Mouse (Mus musculus): ENCODE measurements at regions not wholly inside any gene's neighbourhood (a gene's known extent, or its start where the extent isn't known, plus 50 kb on each side); places are given as distances from the start of the nearest gene placed in this dataset.

- WGBS, result 71% methylated on average over 7 of the region's 7 CpGs
- DNase-seq (ENCODE audit: low spot score) (no peak), ATAC-seq (replicated peaks; ENCODE audit: low FRiP score) (no peak)
- Histone ChIP-seq H3K9me3 (ENCODE audit: control insufficient read depth, low read length) (no peaks in the 10 kb centered on the region), H3K27me3 (replicated peaks; ENCODE audit: control insufficient read depth, insufficient read depth, low read length) (no peaks in the 10 kb centered on the region), H3K9ac (ENCODE audit: low read depth, low read length) (no peak overlapping the region), H3K4me3 (ENCODE audit: low read depth, low read length) (no peak overlapping the region), H3K27ac (ENCODE audit: low read depth, low read length) (no peak overlapping the region), H3K36me3 (ENCODE audit: control insufficient read depth, insufficient read depth, low read length) (no peaks in the 10 kb centered on the region), H3K4me2 (no peak overlapping the region), H3K4me1 (replicated peaks; ENCODE audit: control insufficient read depth, insufficient read depth, low read length) (no peaks in the 10 kb centered on the region)
These were observed 103.4 kb downstream of the Tmem170b start for GRCm38 (mm10) chr13:41709071-41709470.

- Histone ChIP-seq H3K4me1 (replicated peaks; ENCODE audit: control insufficient read depth, insufficient read depth, low read length) (no peaks in the 10 kb centered on the region), H3K9ac (ENCODE audit: low read depth, low read length) (no peak overlapping the region), H3K4me3 (ENCODE audit: low read depth, low read length) (no peak overlapping the region), H3K27me3 (replicated peaks; ENCODE audit: control insufficient read depth, insufficient read depth, low read length) (no peaks in the 10 kb centered on the region), H3K4me2 (no peak overlapping the region), H3K36me3 (ENCODE audit: control insufficient read depth, insufficient read depth, low read length) (no peaks in the 10 kb centered on the region), H3K9me3 (ENCODE audit: control insufficient read depth, low read length) (no peaks in the 10 kb centered on the region), H3K27ac (ENCODE audit: low read depth, low read length) (no peak overlapping the region)
- ATAC-seq (replicated peaks; ENCODE audit: low FRiP score) (no peak), DNase-seq (ENCODE audit: low spot score) (peak; percentile 60)
- WGBS, result 36% methylated on average over 24 of the region's 24 CpGs
These were observed 103.9 kb downstream of the Tmem170b start for GRCm38 (mm10) chr13:41709475-41710227.

DNA sequence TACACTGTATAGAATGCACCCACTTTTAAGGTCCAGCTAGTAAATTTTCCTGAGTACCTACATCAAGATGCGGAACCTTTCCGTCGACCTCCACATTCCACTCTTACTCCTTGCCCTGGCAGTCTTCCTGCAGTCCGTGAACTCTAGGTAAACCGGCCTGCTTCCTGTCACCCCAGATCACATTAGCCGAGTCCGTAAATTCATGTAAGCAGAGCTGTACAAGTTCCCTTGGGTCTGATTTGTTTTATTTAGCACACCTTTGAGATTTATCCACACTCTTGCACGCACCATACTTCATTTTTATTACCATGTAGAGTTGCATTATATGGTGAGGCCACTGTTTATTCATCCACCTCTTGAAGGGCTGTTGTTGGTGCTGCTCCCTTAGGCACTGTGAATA is 106.9 kb downstream of the Tmem170b start:
- DNase-seq (ENCODE audit: low spot score) (no peak), ATAC-seq (replicated peaks; ENCODE audit: low FRiP score) (no peak)
- Histone ChIP-seq H3K9me3 (ENCODE audit: control insufficient read depth, low read length) (no peaks in the 10 kb centered on the region), H3K27ac (ENCODE audit: low read depth, low read length) (no peak overlapping the region), H3K4me2 (no peak overlapping the region), H3K9ac (ENCODE audit: low read depth, low read length) (no peak overlapping the region), H3K4me1 (replicated peaks; ENCODE audit: control insufficient read depth, insufficient read depth, low read length) (no peaks in the 10 kb centered on the region), H3K4me3 (ENCODE audit: low read depth, low read length) (no peak overlapping the region), H3K27me3 (replicated peaks; ENCODE audit: control insufficient read depth, insufficient read depth, low read length) (no peaks in the 10 kb centered on the region), H3K36me3 (ENCODE audit: control insufficient read depth, insufficient read depth, low read length) (no peaks in the 10 kb centered on the region)
- WGBS, result 72% methylated on average over 8 of the region's 8 CpGs

Data from liver, embryonic 11.5 days (tissue).